Comparison of ENCODE assay signal across 8 mouse cellular contexts in the genomic region with DNA sequence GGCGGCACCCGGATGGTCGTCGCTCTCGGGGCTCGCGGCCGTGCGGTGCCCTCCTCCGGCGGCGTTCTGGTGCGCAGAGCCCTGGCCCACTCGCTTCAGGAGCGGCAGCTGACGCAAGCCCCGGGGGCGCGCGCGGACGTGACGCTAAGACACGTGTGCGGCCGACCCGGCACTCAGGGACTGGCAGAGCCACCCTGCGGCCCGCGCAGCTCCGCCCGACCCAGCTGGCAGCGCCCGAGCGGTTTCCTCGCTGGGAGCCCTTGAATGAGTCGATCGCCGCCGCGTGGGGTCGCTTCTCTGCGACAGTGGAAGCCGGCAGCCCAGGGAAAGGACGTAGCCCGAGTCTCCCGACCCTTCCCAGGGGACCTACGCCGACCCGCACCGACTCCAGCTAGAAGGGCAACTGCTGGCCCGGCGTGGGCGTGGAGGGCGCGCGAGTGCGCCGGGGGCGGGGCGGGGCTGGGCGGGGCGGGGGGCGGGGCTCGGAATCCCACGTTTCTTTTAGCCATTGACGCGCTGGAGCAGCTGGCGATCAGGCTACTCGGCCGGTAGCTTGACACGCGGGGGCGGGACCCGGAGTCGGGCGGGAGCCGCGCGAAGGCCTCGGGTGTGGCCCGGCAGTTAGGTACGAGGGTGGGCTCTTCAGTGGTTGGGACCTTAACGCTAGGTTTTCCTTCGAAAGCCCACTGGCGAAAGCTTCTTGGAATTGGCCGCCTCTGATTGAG. TPM values are rescaled to one million over a fixed set of nuclear protein-coding genes. Genes with fewer than 3 reads are reported as not detected.
DNase-seq lines count a peak whose midpoint lies in the region; ATAC-seq and TF ChIP-seq lines count a peak whose summit lies in the region.

A gene (minus strand): TSS at position 404 of the 725 bp plus-strand sequence.

- intact Hi-C loops in left cerebral cortex, postnatal 36 days (cut with DNase I), result loop anchor here (10.0 kb wide), 1 partner anchor 117 kb away; a partner anchor contains a TSS

- no peaks in the 10 kb centered on the region for H3K9me3 ChIP-seq in embryonic facial prominence, embryonic 10.5 days
- H3K9me3 ChIP-seq in intestine, postnatal 0 days (ENCODE audit: control insufficient read depth), result no peaks in the 10 kb centered on the region
- H3K9me3 ChIP-seq in midbrain, embryonic 10.5 days (replicated peaks), result no peaks in the 10 kb centered on the region

- DNase-seq in adrenal gland, postnatal 14 days, result peak; percentile 96
- peak; percentile 89 for DNase-seq in embryonic facial prominence, embryonic 10.5 days (ENCODE audit: low spot score)
- DNase-seq in gonadal fat pad, adult 2 months (ENCODE audit: low read depth), result no peak
- peak; percentile 95 to 97 for DNase-seq in left cerebral cortex, postnatal 36 days (ENCODE audit: low spot score in 2 of 2)
- peak; percentile 88 for DNase-seq in midbrain, embryonic 10.5 days (ENCODE audit: low spot score)
- DNase-seq in right cerebral cortex, postnatal 36 days (ENCODE audit: low spot score in 2 of 2), result peak; percentile 94
- DNase-seq in urinary bladder, postnatal 4 days (ENCODE audit: low spot score in 2 of 2), result peak; percentile 80 to 82

- H3K27ac ChIP-seq in embryonic facial prominence, embryonic 10.5 days (replicated peaks), result peak within 1 kb of the TSS; percentile 83
- peak within 1 kb of the TSS; percentile 89 for H3K27ac ChIP-seq in intestine, postnatal 0 days (ENCODE audit: low read depth, low read length)
- H3K27ac ChIP-seq in midbrain, embryonic 10.5 days (replicated peaks), result peak within 1 kb of the TSS; percentile 83

- H3K4me1 ChIP-seq in embryonic facial prominence, embryonic 10.5 days, result peaks cover 28% of the 10 kb centered on the region
- no peaks in the 10 kb centered on the region for H3K4me1 ChIP-seq in intestine, postnatal 0 days (replicated peaks; ENCODE audit: control insufficient read depth, insufficient read depth, low read length)
- H3K4me1 ChIP-seq in midbrain, embryonic 10.5 days, result peaks cover 28% of the 10 kb centered on the region

- H3K27me3 ChIP-seq in embryonic facial prominence, embryonic 10.5 days (replicated peaks; ENCODE audit: low read depth, poor library complexity, severe bottlenecking), result peaks cover 53% of the 10 kb centered on the region
- H3K27me3 ChIP-seq in intestine, postnatal 0 days (replicated peaks; ENCODE audit: control insufficient read depth, insufficient read depth, low read length), result no peaks in the 10 kb centered on the region
- peaks cover 59% of the 10 kb centered on the region for H3K27me3 ChIP-seq in midbrain, embryonic 10.5 days (ENCODE audit: low read depth, poor library complexity, severe bottlenecking)

- under 1% methylated on average over 87 of the region's 87 CpGs for WGBS in embryonic facial prominence, embryonic 10.5 days
- WGBS in intestine, postnatal 0 days, result under 1% methylated on average over 75 of the region's 87 CpGs
- WGBS in midbrain, embryonic 10.5 days, result under 1% methylated on average over 87 of the region's 87 CpGs

- peak within 1 kb of the TSS; percentile 81 for H3K4me3 ChIP-seq in embryonic facial prominence, embryonic 10.5 days
- H3K4me3 ChIP-seq in intestine, postnatal 0 days (ENCODE audit: low read depth, low read length), result peak within 1 kb of the TSS; percentile 88
- H3K4me3 ChIP-seq in midbrain, embryonic 10.5 days, result peak within 1 kb of the TSS; percentile 79

- H3K9ac ChIP-seq in intestine, postnatal 0 days (ENCODE audit: low read depth, low read length), result peak within 1 kb of the TSS; percentile 86

- peak; percentile 91 for ATAC-seq in intestine, postnatal 0 days

- H3K36me3 ChIP-seq in embryonic facial prominence, embryonic 10.5 days (replicated peaks), result no peaks in the 10 kb centered on the region
- no peaks in the 10 kb centered on the region for H3K36me3 ChIP-seq in intestine, postnatal 0 days (ENCODE audit: control insufficient read depth, insufficient read depth)
- no peaks in the 10 kb centered on the region for H3K36me3 ChIP-seq in midbrain, embryonic 10.5 days

- H3K4me2 ChIP-seq in intestine, postnatal 0 days (replicated peaks; ENCODE audit: low read depth), result peak within 1 kb of the TSS; percentile 96

- peak; percentile 63 for TF ChIP-seq CTCF in intestine, postnatal 0 days (IDR thresholded peaks at IDR 0.05; ENCODE audit: low read depth)

RNA-seq across cellular contexts. Expression of the gene that starts here (rescaled TPM):
- total RNA-seq in adrenal gland, postnatal 14 days (2021), result 12.9 and 19.1 TPM in 2 replicates
- 2.1 and 2.7 TPM in 2 replicates for polyA plus RNA-seq in embryonic facial prominence, embryonic 10.5 days (2016; fragmentation: Nextera tagmentation; extraction: Ambion mirVana)
- 11.3 and 14.0 TPM in 2 replicates for polyA plus RNA-seq in gonadal fat pad, adult 2 months (2012; rRNA removed)
- polyA plus RNA-seq in intestine, postnatal 0 days (2015; fragmentation: Nextera tagmentation; extraction: Ambion mirVana), result 4.6 and 5.3 TPM in 2 replicates
- total RNA-seq in left cerebral cortex, postnatal 36 days (2021), result 10 to 100 TPM; 16.5 to 22.6 TPM
- polyA plus RNA-seq in midbrain, embryonic 10.5 days (2016; fragmentation: Nextera tagmentation; extraction: Ambion mirVana), result 2.7 and 2.8 TPM in 2 replicates
